Mouse (Mus musculus): ENCODE measurements around the gene Enox1. TPM values are rescaled to one million over a fixed set of nuclear protein-coding genes. Genes with fewer than 3 reads are reported as not detected.

Enox1 gene
- total and polyA plus RNA-seq, 2 experiments from 2014 or later, result 29.1 to 42.7 TPM

- no peak overlapping the region for H3K4me3 ChIP-seq (ENCODE audit: low read length)
- H3K4me2 ChIP-seq (ENCODE audit: low read depth, low read length), result no peak overlapping the region
- H3K27me3 ChIP-seq (ENCODE audit: insufficient read depth, low read length), result no peaks in the 10 kb centered on the region
- H3K9ac ChIP-seq (replicated peaks; ENCODE audit: low read length), result no peak overlapping the region
- DNase-seq (ENCODE audit: low spot score) (peak; percentile 44), ATAC-seq (peak; percentile 62; the same call in 1 of the 2 replicates)
- no peak for TF ChIP-seq CTCF (IDR thresholded peaks at IDR 0.05; ENCODE audit: low read depth)
- H3K36me3 ChIP-seq (ENCODE audit: insufficient read depth, low read length), result no peaks in the 10 kb centered on the region
- H3K4me1 ChIP-seq (ENCODE audit: insufficient read depth, low read length), result no peaks in the 10 kb centered on the region; the same call in 1 of the 2 replicates
- no peak overlapping the region for H3K27ac ChIP-seq
- no peaks in the 10 kb centered on the region for H3K9me3 ChIP-seq (ENCODE audit: low read length)
Observed at GRCm38 (mm10) chr14:77739376-77739775, 582.8 kb downstream of the Enox1 start.

DNA sequence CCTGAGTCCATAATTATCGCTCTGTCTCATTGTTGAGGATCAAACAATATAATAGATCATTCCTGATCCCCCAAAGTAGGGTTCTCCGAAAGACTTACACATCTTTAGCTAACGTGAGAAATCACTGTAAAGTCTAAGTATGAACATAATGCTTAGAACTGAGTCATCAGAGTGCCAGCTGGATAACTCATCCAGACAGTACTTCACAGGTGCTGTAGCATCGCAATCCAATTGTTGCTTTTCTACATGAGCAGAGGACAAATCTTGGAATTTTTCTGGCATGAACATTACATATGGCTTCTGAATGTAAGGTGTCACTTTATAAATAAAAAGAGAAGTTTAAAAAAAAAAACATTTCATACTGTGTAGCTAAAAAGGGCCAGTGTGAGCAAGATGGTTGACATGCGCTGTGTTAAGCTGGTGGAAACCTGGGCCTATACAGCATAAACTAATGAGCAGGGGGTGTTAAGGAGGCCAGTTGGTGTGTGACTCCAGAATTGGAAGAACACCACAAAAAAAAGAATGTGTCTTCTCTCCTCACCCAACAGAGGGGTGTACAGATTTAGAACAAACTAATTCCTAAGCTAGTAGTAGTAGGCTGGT lies 588.2 kb downstream of the Enox1 start:
- ATAC-seq, result no peak
- Histone ChIP-seq H3K27me3 (ENCODE audit: insufficient read depth, low read length) (no peaks in the 10 kb centered on the region), H3K9me3 (ENCODE audit: low read length) (no peaks in the 10 kb centered on the region), H3K27ac (no peak overlapping the region), H3K4me3 (ENCODE audit: low read length) (no peak overlapping the region), H3K4me2 (ENCODE audit: low read depth, low read length) (no peak overlapping the region), H3K36me3 (ENCODE audit: insufficient read depth, low read length) (no peaks in the 10 kb centered on the region), H3K4me1 (ENCODE audit: insufficient read depth, low read length) (no peaks in the 10 kb centered on the region), H3K9ac (replicated peaks; ENCODE audit: low read length) (no peak overlapping the region)
- no peak for TF ChIP-seq CTCF (IDR thresholded peaks at IDR 0.05; ENCODE audit: low read depth)
- 92% methylated on average over 5 of the region's 5 CpGs for WGBS
- no peak for DNase-seq (ENCODE audit: low spot score)

GRCm38 (mm10) chr14:77748920-77749319 lies 592.4 kb downstream of the Enox1 start:
- no peak for ATAC-seq
- H3K27ac ChIP-seq, result no peak overlapping the region
- no peak for TF ChIP-seq CTCF (IDR thresholded peaks at IDR 0.05; ENCODE audit: low read depth)
- H3K36me3 ChIP-seq (ENCODE audit: insufficient read depth, low read length), result no peaks in the 10 kb centered on the region
- H3K4me1 ChIP-seq (ENCODE audit: insufficient read depth, low read length), result no peaks in the 10 kb centered on the region
- no peak for DNase-seq (ENCODE audit: low spot score)
- no peak overlapping the region for H3K9ac ChIP-seq (replicated peaks; ENCODE audit: low read length)
- H3K4me3 ChIP-seq (ENCODE audit: low read length), result no peak overlapping the region
- H3K27me3 ChIP-seq (ENCODE audit: insufficient read depth, low read length), result no peaks in the 10 kb centered on the region
- H3K9me3 ChIP-seq (ENCODE audit: low read length), result no peaks in the 10 kb centered on the region; the same call in 1 of the 2 replicates
- no peak overlapping the region for H3K4me2 ChIP-seq (ENCODE audit: low read depth, low read length)

Other genes with a start within 250 kb of the Enox1 start
- 1.7 and 3.5 TPM in 2 replicates for gene Ccdc122, start 120.0 kb upstream of the Enox1 start, total RNA-seq (2014; rRNA removed)
- 2.6 and 2.8 TPM in 2 replicates for gene Ccdc122, start 120.0 kb upstream of the Enox1 start, polyA plus RNA-seq (2015; fragmentation: Nextera tagmentation; extraction: Ambion mirVana)
- 1.5 and 3.6 TPM in 2 replicates for gene Lacc1, start 119.9 kb upstream of the Enox1 start, total RNA-seq (2014; rRNA removed)
- 3.2 and 3.4 TPM in 2 replicates for gene Lacc1, start 119.9 kb upstream of the Enox1 start, polyA plus RNA-seq (2015; fragmentation: Nextera tagmentation; extraction: Ambion mirVana)

All from hindbrain, postnatal 0 days (tissue).